Mouse (Mus musculus) kidney, postnatal 36 days (tissue): ENCODE measurements around the gene Nynrin.

Source experiments
- DNase-seq, 2 experiments: peaks; one replicate each; pipeline ENCODE4 v3.0.0; 2021 to 2022; ENCODE audit warnings: mixed read lengths in 2 of 2

Gene Nynrin

DNA sequence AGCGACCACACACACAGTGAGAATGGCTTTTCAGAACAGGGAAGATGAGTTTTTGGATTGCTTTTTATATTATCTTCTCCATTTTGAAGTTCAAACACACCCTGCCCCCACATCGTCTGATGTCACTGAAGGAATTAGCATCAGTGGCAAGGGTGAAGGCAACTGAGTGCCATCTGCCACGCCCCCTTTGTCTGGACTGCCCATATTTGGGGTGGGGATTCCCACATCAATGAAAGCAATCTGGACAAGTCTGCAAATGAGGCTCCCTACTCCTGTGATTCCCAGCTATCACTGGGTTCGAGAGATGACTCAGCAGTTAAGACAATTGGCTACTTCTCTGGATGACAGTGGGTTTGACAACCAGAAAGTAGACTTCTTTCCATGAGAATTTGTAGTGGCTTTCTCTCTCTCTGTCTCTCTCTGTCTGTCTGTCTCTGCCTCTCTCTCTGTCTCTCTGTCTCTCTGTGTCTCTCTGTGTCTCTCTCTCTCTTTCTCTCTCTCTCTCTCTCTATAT is 12.9 kb upstream of the Nynrin start:
- DNase-seq = no peak

- peak in 1 of 2 experiments; percentile 49 for DNase-seq
Measured at GRCm38 (mm10) chr14:55842794-55843193, 11.0 kb upstream of the Nynrin start.

DNA sequence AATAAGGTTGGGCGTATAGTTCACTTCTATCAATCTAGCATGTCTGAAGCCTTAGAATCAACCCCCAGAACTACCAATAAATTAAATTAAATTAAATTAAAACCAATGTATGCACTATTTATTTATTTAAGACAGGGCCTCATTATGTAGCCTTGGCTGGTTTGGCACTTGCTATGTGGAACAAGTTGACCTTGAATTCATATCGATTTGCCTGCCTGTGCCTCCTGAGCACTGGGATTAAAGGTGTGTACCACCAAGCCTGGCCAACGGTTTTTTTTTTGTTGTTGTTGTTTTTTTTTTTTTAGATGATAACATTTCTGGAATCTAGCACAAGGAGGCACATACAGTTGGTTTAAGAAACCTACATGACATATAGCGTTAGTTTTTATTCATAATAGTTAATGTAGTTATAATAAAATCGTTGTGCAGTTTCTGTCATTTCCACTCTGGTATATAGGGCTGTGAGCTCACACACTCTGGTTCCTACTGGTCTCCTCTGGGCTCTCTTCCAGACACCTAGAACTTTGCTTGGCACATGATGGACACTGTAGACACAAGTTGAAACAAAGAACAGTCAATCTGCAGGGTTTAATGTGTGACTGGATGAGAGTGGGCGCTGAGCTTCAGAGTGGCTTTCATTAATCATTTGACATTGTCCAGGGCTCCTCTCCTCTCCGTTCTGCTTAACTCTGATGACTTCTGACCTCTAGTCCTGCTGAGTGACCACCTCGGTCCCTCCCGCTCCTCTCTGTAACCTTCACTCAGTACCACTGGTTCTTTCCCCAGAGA is 8.1 kb upstream of the Nynrin start:
- DNase-seq = peak; percentile 52 to 80

GRCm38 (mm10) chr14:55850885-55851284 is 2.9 kb upstream of the Nynrin start:
- no peak for DNase-seq

GRCm38 (mm10) chr14:55852646-55853551 is 911 bp upstream of the Nynrin start:
- DNase-seq = no peak

GRCm38 (mm10) chr14:55854406-55855100 is 743 bp downstream of the Nynrin start:
- DNase-seq = no peak

DNA sequence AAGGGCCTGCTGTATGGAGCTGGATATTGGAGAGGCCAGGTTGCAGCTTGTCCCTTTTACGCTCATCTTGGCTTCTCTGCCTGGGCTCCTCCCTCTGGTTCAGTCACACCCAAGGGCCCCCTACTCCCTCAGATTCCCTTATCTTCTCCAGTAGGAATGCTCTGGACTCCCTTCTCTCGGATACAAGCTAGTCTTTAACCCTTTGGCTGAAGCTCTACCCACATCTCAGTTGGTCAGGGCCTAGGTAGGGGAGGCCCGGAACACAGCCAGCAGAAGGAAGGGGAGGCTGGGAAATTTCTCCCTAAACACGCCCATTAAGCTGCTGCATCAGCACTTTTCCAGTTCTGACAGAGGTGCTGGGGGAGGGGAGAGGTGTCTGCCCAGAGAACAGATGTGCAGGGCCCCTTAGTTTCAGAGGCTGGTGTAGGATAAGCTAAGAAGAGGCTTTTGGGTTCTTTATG is 1.3 kb downstream of the Nynrin start:
- DNase-seq = peak; percentile 56 to 62

DNA sequence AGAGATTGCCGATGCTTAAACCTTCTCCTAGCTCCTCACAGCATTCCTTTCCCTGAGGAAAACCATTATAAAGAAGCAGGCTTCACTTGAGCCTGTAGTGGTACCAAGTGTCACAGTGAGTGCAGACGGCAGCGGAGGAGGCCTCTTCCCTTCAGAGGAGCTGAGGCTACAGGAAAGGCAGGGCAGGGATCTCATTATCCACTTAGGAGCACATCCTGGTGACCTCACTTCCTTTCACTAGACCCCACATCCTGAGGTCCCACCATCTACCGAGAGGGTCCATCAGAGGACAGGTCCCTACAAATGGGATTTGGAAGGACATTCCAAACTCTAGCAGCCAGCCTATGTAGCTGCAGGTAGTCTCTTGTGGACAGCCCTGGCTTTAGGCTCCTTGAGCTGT is 3.8 kb downstream of the Nynrin start:
- no peak for DNase-seq

GRCm38 (mm10) chr14:55862186-55862585 is 8.4 kb downstream of the Nynrin start:
- no peak for DNase-seq

- no peak for DNase-seq
Measured at GRCm38 (mm10) chr14:55862970-55863369, 9.2 kb downstream of the Nynrin start.

DNA sequence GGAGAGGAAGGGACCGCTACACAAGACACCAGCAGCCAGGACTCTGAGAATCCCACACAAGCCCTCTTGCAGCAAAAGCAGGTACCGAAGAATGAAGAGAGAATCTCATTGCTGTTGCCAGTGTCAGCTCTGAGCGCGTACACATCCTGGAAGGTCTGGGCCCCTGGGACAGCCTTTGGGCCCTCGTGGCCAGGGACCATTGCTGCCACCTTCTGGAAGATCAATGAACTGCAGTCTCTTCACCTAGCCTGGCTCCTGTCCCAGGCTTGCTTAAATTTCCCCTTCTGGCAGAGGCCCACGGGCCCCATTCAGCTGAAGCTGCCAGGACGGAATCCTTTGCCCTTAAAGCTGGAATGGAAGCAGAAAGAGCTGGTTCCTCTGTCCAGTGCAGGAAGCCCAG is 10.0 kb downstream of the Nynrin start:
- DNase-seq = peak; percentile 74 to 88

DNA sequence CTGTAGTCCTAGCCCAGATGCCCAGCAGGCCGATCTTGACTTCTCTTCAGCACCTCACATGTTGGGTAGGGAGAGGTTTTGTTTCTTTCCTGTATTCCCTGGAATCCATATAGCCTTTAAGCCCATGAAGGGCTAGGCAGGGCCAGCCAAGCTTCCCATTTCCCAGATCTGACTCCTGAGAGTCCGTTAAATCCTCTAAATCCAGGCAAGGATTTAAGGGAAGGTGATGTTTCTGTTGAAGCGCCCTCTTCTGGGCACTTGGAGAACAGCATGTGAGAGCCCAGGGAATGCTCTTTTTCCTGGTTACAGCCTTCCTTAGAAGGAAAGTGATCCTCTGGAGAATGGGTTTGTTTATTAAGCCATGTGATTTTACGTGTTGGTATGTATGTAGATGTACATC is 13.2 kb downstream of the Nynrin start:
- peak; percentile 39 to 83 for DNase-seq

DNA sequence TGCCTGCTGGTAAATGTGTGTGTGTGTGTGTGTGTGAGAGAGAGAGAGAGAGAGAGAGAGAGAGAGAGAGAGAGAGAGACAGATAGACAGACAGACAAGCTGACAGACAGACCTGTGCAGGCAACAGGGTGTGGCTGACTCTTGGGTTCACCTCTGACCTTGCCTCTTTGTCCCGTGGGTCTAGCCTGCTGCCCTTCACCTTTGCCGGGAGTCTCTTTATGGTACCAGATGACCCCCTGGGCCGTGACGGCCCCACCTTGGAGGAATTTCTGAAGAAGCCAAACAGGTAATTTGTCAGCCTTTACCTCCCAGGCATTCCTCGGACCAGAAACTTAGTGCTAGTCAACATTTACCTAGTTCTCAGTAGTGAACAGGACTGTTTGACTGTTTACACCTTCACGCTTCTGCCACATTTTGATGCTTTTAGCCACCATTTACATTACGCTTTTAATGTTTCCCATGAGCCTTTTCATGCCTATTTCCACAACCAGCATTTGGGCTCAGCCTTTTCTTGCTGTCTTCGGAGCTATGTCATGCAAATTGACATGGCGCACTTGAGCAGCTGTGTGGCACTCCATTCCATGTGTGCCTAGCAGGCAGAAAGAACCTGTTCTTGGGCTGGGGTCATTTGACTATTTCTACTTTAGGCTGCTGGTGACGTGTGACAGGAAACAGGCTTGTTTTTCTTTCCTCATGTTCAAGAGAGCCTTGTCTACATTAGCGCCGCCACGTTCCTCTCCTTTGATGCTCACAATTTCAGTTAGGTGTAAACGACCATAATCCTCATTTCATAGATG is 14.6 kb downstream of the Nynrin start:
- no peak for DNase-seq

GRCm38 (mm10) chr14:55869538-55869937 is 15.7 kb downstream of the Nynrin start:
- DNase-seq = no peak

GRCm38 (mm10) chr14:55872039-55872438 is 18.2 kb downstream of the Nynrin start:
- no peak for DNase-seq

DNA sequence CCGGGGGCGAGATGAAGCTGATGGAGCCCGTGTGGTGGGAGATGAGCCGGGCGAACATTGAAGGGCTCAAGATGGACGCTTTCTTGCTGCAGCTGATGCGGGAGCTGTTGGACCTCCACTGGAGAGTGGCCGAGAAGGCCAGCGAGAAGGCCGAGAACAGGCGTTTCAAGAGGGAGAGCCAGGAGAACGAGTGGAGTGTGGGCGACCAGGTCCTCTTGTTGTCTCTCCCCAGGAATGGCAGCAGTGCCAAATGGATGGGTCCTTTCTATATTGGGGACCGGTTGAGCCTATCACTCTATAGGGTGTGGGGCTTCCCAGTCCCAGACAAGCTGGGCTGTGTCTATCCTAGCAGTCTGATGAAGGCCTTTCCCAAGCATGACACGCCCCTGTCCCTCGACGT is 18.7 kb downstream of the Nynrin start:
- DNase-seq = no peak

GRCm38 (mm10) chr14:55873242-55873713 is 19.5 kb downstream of the Nynrin start:
- DNase-seq = no peak

GRCm38 (mm10) chr14:55873714-55874683 is 20.2 kb downstream of the Nynrin start:
- DNase-seq = peak; percentile 73 to 86

DNA sequence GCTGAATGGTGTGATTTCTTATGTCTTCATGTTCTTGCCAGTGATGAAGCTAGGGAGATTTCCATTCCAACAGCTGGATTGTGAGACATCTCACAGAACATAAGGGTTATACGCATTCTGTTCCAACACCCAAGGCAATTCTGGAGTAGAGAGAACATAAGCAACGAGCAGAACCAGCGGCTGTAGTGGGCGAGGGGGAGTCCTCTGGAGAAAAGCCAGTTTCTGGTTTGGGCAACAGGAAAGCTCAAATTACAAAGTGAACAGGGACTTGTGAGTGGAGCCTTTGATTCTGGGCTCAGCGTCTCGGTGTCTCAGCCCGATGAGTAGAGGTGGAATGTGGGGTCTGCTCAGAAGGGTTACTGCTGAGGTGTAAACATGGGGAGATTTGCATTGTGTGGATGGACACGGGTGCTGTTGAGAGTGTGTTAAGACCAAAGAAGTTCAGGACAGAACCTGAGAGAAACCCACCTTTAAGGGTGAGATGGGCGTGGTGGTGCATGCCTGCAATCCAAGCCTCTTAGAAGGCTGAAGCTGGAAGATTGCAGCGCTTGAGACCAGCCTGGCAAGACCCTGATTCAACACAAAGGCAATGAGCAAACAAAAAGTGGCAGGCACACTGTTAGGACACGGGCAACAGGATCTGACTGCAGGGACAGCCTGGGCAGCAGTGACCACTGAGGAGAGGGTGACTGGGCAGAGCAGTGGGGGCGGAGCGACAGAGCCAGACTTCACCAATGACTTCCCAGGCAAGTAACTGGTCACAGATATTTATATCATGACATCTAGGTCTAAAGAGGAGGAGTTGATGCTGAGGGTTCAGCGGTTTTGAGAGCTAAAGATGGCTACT is 23.9 kb downstream of the Nynrin start:
- DNase-seq = no peak
